Mouse (Mus musculus) gastrocnemius, postnatal 14 days (tissue): ENCODE measurements at regions not wholly inside any gene's neighbourhood (a gene's known extent, or its start where the extent isn't known, plus 50 kb on each side); places are given as distances from the start of the nearest gene placed in this dataset.

Experiments used
- DNase-seq: peaks from one replicate; pipeline ENCODE4 v3.0.0; 2021; ENCODE audit warnings: mixed read lengths
- intact Hi-C: fragments of 180-260 bp; cut with DNase I; formaldehyde crosslinking; loops from one replicate; pipeline ENCODE4 v1.15.1; 2025; ENCODE audit warnings: low total_unique reads

GRCm38 (mm10) chr6:15501063-15501462 is 219.4 kb upstream of the Mdfic start:
- intact Hi-C loops, result no loop called here
- no peak for DNase-seq

- no peak for DNase-seq
- intact Hi-C loops, result no loop called here
Measured at GRCm38 (mm10) chr6:15509314-15509713, 211.1 kb upstream of the Mdfic start.

GRCm38 (mm10) chr6:15537279-15537678 is 183.2 kb upstream of the Mdfic start:
- intact Hi-C loops, result no loop called here

GRCm38 (mm10) chr6:15541969-15542368 is 178.5 kb upstream of the Mdfic start:
- intact Hi-C loops, result no loop called here
- DNase-seq, result no peak

More at GRCm38 (mm10) chr6:15537279-15537678, 183.2 kb upstream of the Mdfic start:
- DNase-seq, result no peak

GRCm38 (mm10) chr6:15543516-15544080 is 176.9 kb upstream of the Mdfic start:
- intact Hi-C loops, result no loop called here
- DNase-seq, result peak; percentile 5

GRCm38 (mm10) chr6:15548833-15549232 is 171.6 kb upstream of the Mdfic start:
- intact Hi-C loops, result no loop called here
- DNase-seq, result no peak

- intact Hi-C loops, result no loop called here
- DNase-seq, result no peak
Measured at GRCm38 (mm10) chr6:15592780-15593179, 127.7 kb upstream of the Mdfic start.

- intact Hi-C loops, result no loop called here
- DNase-seq, result no peak
Measured at GRCm38 (mm10) chr6:15597226-15597983, 123.1 kb upstream of the Mdfic start.

- no peak for DNase-seq
- intact Hi-C loops, result no loop called here
Measured at GRCm38 (mm10) chr6:15610208-15610607, 110.3 kb upstream of the Mdfic start.

GRCm38 (mm10) chr6:15625910-15626564 is 94.4 kb upstream of the Mdfic start:
- DNase-seq, result no peak
- intact Hi-C loops, result no loop called here

GRCm38 (mm10) chr6:15638548-15638947 is 81.9 kb upstream of the Mdfic start:
- intact Hi-C loops, result no loop called here

GRCm38 (mm10) chr6:15639378-15639777 is 81.1 kb upstream of the Mdfic start:
- intact Hi-C loops, result no loop called here

More at GRCm38 (mm10) chr6:15638548-15638947, 81.9 kb upstream of the Mdfic start:
- DNase-seq, result no peak

GRCm38 (mm10) chr6:15639809-15640479 is 80.5 kb upstream of the Mdfic start:
- intact Hi-C loops, result no loop called here
- no peak for DNase-seq

More at GRCm38 (mm10) chr6:15639378-15639777, 81.1 kb upstream of the Mdfic start:
- DNase-seq, result no peak

- no peak for DNase-seq
- intact Hi-C loops, result no loop called here
Measured at GRCm38 (mm10) chr6:15644311-15644710, 76.2 kb upstream of the Mdfic start.

GRCm38 (mm10) chr6:15647499-15647898 is 73.0 kb upstream of the Mdfic start:
- intact Hi-C loops, result no loop called here
- DNase-seq, result no peak
